Mouse (Mus musculus): ENCODE measurements around the gene Slc6a16. TPM values are rescaled to one million over a fixed set of nuclear protein-coding genes. Genes with fewer than 3 reads are reported as not detected.

The Slc6a16 gene
- 0.14 and 0.32 TPM in 2 replicates for polyA plus RNA-seq (2014; fragmentation: Nextera tagmentation; extraction: Ambion mirVana)

DNA sequence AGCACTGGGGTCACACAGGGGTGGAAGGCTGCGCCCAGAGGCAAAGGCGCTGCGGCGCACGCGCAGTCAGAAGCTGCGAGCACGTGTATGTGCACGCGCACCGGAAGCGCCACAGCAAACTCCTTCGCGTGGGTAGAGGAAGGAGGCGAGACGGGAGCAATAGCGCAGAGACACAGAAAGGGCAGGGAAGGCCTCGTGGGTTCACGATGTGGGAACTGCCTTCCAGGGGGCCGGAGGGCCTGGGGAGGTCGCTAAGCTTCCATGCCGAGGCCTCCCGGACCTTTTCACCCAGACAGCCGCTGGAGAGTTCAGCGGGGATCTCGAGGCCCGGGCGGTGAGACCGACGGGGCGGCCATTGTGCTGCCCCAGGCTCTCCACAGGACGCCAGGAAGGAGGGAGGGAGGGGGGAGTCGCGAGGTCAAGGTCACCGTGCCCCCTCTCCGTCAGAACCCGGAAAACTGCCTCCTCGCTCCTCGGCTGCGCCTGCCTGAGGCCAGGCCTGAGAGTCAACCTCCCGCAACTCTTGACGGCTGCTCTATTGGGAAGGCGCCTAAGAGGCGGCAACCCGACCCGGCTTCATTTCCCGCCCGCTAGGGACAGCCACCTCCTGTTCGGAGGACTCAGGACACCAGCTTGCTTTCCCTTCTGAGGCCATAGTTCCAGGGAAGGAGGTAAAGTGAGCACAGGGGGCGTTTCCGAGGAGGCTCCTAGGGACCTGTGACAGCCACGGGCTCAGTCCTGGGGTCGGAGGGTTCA, at the start of gene Slc6a16:
Gene Slc6a16, plus strand, starts transcription at position 453 of the 756 bp plus-strand sequence.
- peak; percentile 49; the same call in 1 of the 2 replicates for ATAC-seq (ENCODE audit: low FRiP score)
- Histone ChIP-seq H3K27ac (ENCODE audit: low read depth, low read length) (no peak within 1 kb of the TSS), H3K4me3 (ENCODE audit: low read depth, low read length) (peak within 1 kb of the TSS; percentile 23), H3K27me3 (ENCODE audit: control insufficient read depth, insufficient read depth, low read length) (peaks cover 8% of the 10 kb centered on the region), H3K4me1 (replicated peaks; ENCODE audit: control insufficient read depth, insufficient read depth, low read length) (no peaks in the 10 kb centered on the region), H3K36me3 (ENCODE audit: control insufficient read depth, insufficient read depth, low read length) (no peaks in the 10 kb centered on the region), H3K4me2 (replicated peaks; ENCODE audit: low read depth, low read length) (peak within 1 kb of the TSS; percentile 45), H3K9me3 (ENCODE audit: control insufficient read depth, low read length) (no peaks in the 10 kb centered on the region), H3K9ac (ENCODE audit: low read depth, low read length) (peak within 1 kb of the TSS; percentile 54)
- WGBS = 10% methylated on average over 49 of the region's 53 CpGs
- DNase-seq (ENCODE audit: low spot score) = peak; percentile 74

DNA sequence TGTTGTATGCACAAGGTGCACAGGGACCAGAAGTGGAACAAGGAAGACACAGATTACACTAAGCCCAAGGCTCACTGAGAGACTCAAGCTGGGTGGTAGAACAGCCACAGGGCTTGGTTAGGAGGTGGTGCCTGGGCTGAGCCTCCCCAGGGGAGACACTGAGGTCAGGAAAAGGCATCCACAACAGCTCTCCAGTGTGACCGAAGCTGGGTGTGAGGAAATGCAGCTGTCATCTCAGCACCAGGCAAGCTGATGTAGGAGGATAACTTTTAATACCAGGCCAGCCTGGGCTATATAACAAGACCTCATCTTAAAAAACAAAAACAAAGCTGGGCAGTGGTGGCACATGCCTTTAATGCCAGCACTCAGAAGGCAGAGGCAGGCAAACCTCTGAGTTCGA, 49.7 kb upstream of the Slc6a16 start:
- peaks cover 5% of the 10 kb centered on the region; the same call in 1 of the 2 replicates for H3K27me3 ChIP-seq (ENCODE audit: control insufficient read depth, insufficient read depth, low read length)

DNA sequence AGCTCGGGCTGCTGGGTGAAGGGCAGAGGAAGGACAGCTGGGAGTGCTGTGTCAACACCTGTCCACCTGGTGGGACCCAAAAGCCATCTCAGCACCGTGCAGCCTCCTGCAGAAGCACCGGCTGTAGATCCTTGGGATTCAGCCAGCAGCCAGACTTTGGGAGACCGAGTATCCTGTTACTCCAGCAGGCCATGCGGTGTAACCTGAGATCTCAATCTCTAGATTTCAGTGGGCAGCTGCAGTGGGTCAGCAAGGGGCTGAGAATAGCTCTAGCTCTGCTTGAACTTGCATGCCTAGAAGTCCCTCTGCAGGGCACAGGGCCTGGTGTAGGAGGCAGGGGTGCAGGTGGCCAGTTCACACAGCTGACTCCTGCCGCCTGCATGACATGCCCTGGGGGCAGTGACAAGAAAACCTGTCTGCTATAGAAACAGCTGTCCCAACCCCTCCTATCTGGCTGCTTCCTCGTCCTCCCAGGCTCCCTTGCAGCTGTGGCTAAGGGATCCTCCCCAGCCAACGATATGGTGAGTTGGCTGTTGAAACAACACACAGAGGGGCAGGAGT, 49.0 kb upstream of the Slc6a16 start:
- Histone ChIP-seq H3K4me1 (replicated peaks; ENCODE audit: control insufficient read depth, insufficient read depth, low read length) (no peaks in the 10 kb centered on the region), H3K9ac (ENCODE audit: low read depth, low read length) (no peak overlapping the region), H3K27ac (ENCODE audit: low read depth, low read length) (no peak overlapping the region), H3K4me2 (replicated peaks; ENCODE audit: low read depth, low read length) (no peak overlapping the region), H3K36me3 (ENCODE audit: control insufficient read depth, insufficient read depth, low read length) (no peaks in the 10 kb centered on the region), H3K4me3 (ENCODE audit: low read depth, low read length) (no peak overlapping the region), H3K9me3 (ENCODE audit: control insufficient read depth, low read length) (no peaks in the 10 kb centered on the region), H3K27me3 (ENCODE audit: control insufficient read depth, insufficient read depth, low read length) (peaks cover 5% of the 10 kb centered on the region; the same call in 1 of the 2 replicates)
- 21% methylated on average over 8 of the region's 8 CpGs for WGBS
- DNase-seq (ENCODE audit: low spot score) (no peak), ATAC-seq (ENCODE audit: low FRiP score) (no peak)

More for the DNA sequence above, 49.7 kb upstream of the Slc6a16 start:
- no peaks in the 10 kb centered on the region for H3K9me3 ChIP-seq (ENCODE audit: control insufficient read depth, low read length)
- 78% methylated on average over 2 of the region's 2 CpGs for WGBS
- no peaks in the 10 kb centered on the region for H3K36me3 ChIP-seq (ENCODE audit: control insufficient read depth, insufficient read depth, low read length)
- no peak overlapping the region for H3K4me2 ChIP-seq (replicated peaks; ENCODE audit: low read depth, low read length)
- H3K4me1 ChIP-seq (replicated peaks; ENCODE audit: control insufficient read depth, insufficient read depth, low read length) = no peaks in the 10 kb centered on the region
- ATAC-seq (ENCODE audit: low FRiP score) (no peak), DNase-seq (ENCODE audit: low spot score) (no peak)
- no peak overlapping the region for H3K4me3 ChIP-seq (ENCODE audit: low read depth, low read length)
- H3K9ac ChIP-seq (ENCODE audit: low read depth, low read length) = no peak overlapping the region
- no peak overlapping the region for H3K27ac ChIP-seq (ENCODE audit: low read depth, low read length)

DNA sequence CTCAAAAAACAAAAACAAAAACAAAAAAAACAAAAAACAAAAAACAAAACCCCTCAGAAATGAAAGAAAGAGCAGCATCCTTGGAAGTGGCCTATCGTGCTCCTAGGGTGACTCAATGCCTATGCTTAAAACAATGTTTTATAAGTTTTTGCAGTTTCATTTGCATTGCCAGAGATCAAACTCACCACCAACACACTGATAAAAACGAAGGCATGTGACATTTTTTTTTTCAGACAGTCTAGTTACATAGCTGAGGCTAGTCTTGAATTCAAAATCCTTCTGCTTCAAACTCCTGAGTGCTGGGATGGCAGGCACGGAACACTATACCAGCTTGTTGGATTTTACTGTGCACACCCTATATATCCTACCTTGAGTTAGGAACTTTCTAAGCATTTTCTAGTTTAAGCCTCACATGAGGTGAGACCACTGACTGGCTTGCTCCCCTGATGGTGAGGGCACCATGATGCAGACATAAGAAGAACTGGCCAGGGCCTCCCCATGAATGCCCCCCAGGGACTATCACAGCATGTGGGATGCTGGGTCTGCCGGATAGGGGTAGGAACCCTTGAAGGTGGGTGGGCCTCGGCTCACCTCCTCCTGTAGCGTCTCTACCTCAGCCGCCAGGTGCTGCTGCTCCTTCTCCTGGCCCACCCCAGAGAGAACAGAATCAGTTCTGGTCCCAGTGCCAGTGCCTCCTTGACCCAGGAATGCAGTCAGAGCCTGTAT, 48.1 kb upstream of the Slc6a16 start:
- DNase-seq (ENCODE audit: low spot score) = no peak
- Histone ChIP-seq H3K27ac (ENCODE audit: low read depth, low read length) (no peak overlapping the region), H3K27me3 (ENCODE audit: control insufficient read depth, insufficient read depth, low read length) (peaks cover 5% of the 10 kb centered on the region; the same call in 1 of the 2 replicates), H3K36me3 (ENCODE audit: control insufficient read depth, insufficient read depth, low read length) (no peaks in the 10 kb centered on the region), H3K4me1 (replicated peaks; ENCODE audit: control insufficient read depth, insufficient read depth, low read length) (no peaks in the 10 kb centered on the region), H3K4me2 (replicated peaks; ENCODE audit: low read depth, low read length) (no peak overlapping the region), H3K9ac (ENCODE audit: low read depth, low read length) (no peak overlapping the region), H3K4me3 (ENCODE audit: low read depth, low read length) (no peak overlapping the region), H3K9me3 (ENCODE audit: control insufficient read depth, low read length) (no peaks in the 10 kb centered on the region)
- no peak for ATAC-seq (ENCODE audit: low FRiP score)
- 85% methylated on average over 7 of the region's 7 CpGs for WGBS

DNA sequence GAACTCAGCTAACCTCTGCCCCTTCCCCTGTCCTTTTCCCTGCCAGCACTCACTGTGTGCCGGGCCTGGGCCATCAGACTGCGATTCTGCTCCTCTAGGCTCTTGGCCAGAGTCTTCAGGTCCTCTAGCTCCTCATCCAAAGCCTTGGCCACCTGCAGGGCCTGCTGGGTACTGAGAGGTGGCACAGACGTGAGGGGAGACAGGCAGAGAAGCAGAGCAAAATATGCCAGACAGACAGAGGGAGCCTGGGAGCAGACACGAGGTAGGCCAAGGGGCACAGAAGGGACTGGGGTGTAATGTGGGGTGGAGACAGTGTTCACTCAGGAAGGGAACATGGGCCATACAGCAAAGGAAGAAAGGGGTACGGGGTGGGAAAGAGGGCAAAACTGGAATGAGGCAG, 47.5 kb upstream of the Slc6a16 start:
- ATAC-seq (ENCODE audit: low FRiP score) = no peak
- no peak for DNase-seq (ENCODE audit: low spot score)
- no peaks in the 10 kb centered on the region for H3K36me3 ChIP-seq (ENCODE audit: control insufficient read depth, insufficient read depth, low read length)
- H3K27me3 ChIP-seq (ENCODE audit: control insufficient read depth, insufficient read depth, low read length) = peaks cover 5% of the 10 kb centered on the region; the same call in 1 of the 2 replicates
- H3K9ac ChIP-seq (ENCODE audit: low read depth, low read length) = no peak overlapping the region
- no peak overlapping the region for H3K27ac ChIP-seq (ENCODE audit: low read depth, low read length)
- no peaks in the 10 kb centered on the region for H3K9me3 ChIP-seq (ENCODE audit: control insufficient read depth, low read length)
- WGBS = 60% methylated on average over 5 of the region's 5 CpGs
- H3K4me2 ChIP-seq (replicated peaks; ENCODE audit: low read depth, low read length) = no peak overlapping the region
- H3K4me1 ChIP-seq (replicated peaks; ENCODE audit: control insufficient read depth, insufficient read depth, low read length) = no peaks in the 10 kb centered on the region
- H3K4me3 ChIP-seq (ENCODE audit: low read depth, low read length) = no peak overlapping the region

DNA sequence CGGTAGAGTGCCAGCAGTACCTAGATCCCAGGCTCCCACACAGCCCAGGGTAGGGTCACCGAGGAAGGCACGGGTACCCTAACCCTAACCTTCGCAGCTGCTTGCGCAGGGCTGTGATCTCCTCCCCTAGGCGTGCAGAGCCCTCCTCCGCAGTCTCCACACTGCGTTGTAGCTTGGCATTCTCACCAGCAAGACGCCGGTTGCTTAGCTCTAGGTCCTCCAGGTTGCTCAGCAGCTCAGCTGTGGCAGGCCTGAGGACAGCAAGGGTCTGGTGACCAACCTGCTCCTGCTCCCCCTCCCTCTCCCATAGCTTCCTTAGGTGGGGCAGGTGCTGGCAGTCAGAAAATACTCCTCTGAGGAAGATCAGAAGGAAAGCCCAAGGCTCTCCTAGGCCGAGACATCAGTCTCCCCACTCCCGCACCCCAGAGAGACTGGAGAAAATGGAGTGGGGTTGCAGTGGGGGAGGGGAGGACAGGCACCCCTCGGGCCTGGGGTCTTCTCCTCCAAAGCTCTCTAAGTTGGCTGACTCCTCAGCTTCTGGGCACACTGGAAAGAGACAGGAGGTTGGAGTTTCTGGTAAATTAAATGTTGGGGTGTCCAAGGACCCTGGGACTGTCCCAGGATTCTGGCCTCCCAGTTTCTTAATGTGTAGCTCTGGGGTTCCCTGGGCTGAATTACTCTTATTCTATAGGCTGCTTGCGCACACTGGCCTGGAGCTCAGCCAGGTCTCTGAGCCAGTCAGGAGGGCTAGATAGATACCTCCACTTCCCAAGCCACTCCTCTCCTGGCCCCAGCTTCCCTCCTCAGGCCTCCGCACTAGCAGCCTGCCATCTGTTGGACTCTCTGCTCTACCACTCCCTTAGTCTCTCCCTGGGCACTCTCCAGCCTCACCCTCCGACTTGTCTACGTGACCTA, 46.8 kb upstream of the Slc6a16 start:
- DNase-seq (ENCODE audit: low spot score) (no peak), ATAC-seq (ENCODE audit: low FRiP score) (no peak)
- Histone ChIP-seq H3K27me3 (ENCODE audit: control insufficient read depth, insufficient read depth, low read length) (0 out of 2 replicates have a peak, but pooled peaks cover 2% of the 10 kb centered on the region), H3K36me3 (ENCODE audit: control insufficient read depth, insufficient read depth, low read length) (no peaks in the 10 kb centered on the region), H3K9me3 (ENCODE audit: control insufficient read depth, low read length) (no peaks in the 10 kb centered on the region), H3K27ac (ENCODE audit: low read depth, low read length) (no peak overlapping the region), H3K4me2 (replicated peaks; ENCODE audit: low read depth, low read length) (no peak overlapping the region), H3K9ac (ENCODE audit: low read depth, low read length) (no peak overlapping the region), H3K4me3 (ENCODE audit: low read depth, low read length) (no peak overlapping the region), H3K4me1 (replicated peaks; ENCODE audit: control insufficient read depth, insufficient read depth, low read length) (no peaks in the 10 kb centered on the region)
- WGBS = 75% methylated on average over 17 of the region's 17 CpGs

DNA sequence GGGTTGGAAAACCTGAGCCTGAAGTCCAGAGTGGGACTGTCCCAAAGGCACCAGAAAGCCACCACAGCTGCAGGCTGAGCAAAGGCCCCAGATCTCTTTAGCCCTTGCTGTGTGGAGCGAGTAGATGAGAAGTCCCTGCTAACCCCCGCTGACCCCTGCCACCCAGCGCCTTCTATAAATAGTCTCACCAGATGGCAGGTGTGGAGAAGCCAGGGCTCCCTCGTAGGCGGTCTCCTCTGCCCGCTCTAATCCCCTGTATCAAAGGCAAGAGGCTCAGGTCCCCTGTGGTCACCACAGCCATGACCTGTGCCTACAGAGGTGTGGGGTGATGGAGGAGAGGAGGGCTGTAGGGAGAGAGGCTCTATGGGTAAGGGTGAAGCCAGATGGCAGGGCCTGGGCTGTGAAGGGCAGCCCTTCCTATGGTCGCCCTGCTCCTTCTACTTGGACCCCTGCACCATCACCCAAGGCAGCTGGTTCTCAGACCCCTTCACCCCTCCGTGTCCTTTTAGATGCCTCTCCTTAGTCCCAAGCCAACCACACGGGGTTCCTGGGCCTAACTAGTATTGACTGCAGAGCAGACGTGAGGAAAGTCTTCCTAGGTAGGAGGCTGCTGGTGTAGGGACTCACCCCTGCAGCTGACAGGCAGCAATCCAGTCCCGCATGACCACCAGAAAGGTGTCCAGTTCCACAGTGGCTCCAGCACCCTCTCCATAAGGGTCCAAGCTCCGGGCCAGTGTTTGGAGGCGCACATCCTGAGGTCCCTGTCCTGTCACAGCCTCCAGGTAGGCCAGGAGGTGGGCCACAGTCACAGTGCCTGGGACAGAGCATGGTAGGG, 45.3 kb upstream of the Slc6a16 start:
- Histone ChIP-seq H3K9me3 (ENCODE audit: control insufficient read depth, low read length) (no peaks in the 10 kb centered on the region), H3K9ac (ENCODE audit: low read depth, low read length) (no peak overlapping the region), H3K27ac (ENCODE audit: low read depth, low read length) (no peak overlapping the region), H3K4me2 (replicated peaks; ENCODE audit: low read depth, low read length) (no peak overlapping the region), H3K4me3 (ENCODE audit: low read depth, low read length) (no peak overlapping the region), H3K4me1 (replicated peaks; ENCODE audit: control insufficient read depth, insufficient read depth, low read length) (no peaks in the 10 kb centered on the region), H3K27me3 (ENCODE audit: control insufficient read depth, insufficient read depth, low read length) (no peaks in the 10 kb centered on the region), H3K36me3 (ENCODE audit: control insufficient read depth, insufficient read depth, low read length) (no peaks in the 10 kb centered on the region)
- no peak for DNase-seq (ENCODE audit: low spot score)
- WGBS = 55% methylated on average over 13 of the region's 13 CpGs
- no peak for ATAC-seq (ENCODE audit: low FRiP score)
